Mouse (Mus musculus): ENCODE measurements around the gene Myoz2. TPM values are rescaled to one million over a fixed set of nuclear protein-coding genes. Genes with fewer than 3 reads are reported as not detected.

The Myoz2 gene
- 0.97 TPM in 1 of 2 replicates, not detected in the other for total RNA-seq (2014; rRNA removed)
- not detected in 2 replicates for polyA plus RNA-seq (2015; fragmentation: Nextera tagmentation; extraction: Ambion mirVana)

DNA sequence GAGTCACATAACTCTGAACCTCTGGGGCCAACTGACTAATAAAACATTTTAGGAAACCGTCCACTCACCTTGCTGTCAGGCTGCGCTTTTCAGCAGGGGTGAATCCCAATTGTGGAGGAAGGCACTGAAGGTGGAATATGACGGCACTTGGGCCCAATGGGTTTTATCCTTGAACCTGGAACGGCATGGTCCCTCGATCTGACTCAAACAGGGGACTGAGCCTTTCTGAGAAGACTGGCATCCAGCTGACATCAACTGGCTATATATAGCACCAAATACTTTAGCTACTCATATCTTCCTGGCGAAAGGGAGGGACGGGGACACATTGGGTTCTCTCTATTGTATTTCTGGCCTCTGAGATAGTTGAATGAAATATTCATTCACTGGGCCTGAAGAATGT is at the start of gene Myoz2:
Myoz2 (minus strand) TSS at position 264 of the 400 bp plus-strand sequence.
- Histone ChIP-seq H3K4me2 (ENCODE audit: low read depth, low read length) (no peak within 1 kb of the TSS), H3K9ac (replicated peaks; ENCODE audit: low read length) (no peak within 1 kb of the TSS), H3K4me1 (ENCODE audit: insufficient read depth, low read length) (no peaks in the 10 kb centered on the region), H3K36me3 (ENCODE audit: insufficient read depth, low read length) (no peaks in the 10 kb centered on the region), H3K9me3 (ENCODE audit: low read length) (no peaks in the 10 kb centered on the region), H3K27ac (no peak within 1 kb of the TSS), H3K4me3 (ENCODE audit: low read length) (no peak within 1 kb of the TSS), H3K27me3 (ENCODE audit: insufficient read depth, low read length) (no peaks in the 10 kb centered on the region)
- DNase-seq (ENCODE audit: low spot score) (no peak), ATAC-seq (no peak)
- no peak for TF ChIP-seq CTCF (IDR thresholded peaks at IDR 0.05; ENCODE audit: low read depth)
- WGBS, result 92% methylated on average over 7 of the region's 7 CpGs

DNA sequence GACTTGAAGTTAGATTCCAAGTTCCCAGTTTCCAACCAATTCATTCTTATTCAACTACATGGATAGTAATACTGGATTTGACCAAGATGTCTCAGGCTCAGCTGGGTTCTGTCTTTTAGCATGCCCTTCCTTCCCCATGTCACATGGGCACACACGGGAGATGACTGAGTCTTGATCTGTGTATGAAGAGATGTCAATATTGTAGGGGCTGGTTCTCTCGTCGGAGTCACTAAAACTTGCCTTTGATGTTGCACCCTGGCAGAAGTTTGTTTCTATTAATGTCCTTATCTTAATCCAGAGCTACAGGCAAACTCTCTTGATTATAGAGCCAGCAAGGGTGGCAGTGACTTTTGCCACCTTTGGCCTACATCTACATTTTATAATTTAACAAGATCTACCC is 46.9 kb upstream of the Myoz2 start:
- H3K27ac ChIP-seq, result no peak overlapping the region

DNA sequence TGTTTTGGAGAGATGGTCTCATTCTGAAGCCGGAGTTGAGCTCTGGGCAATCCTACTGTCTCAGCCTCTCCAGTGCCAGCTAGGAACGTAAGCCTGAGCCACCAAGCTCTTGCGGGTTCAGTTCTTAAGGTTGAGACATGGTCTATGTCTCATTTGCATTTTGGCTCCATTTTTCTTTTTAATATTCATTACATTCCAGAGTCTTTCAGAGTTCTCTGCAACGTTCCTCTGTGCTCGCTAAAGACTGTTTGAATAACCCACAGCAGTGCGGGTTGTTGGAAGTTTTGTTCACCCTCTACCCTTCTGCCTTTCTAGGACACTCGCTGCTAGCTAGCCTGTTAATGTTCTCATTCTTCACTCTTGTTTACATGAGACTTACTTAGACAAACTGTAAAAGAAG is 46.1 kb upstream of the Myoz2 start:
- WGBS, result 44% methylated on average over 7 of the region's 7 CpGs
- no peaks in the 10 kb centered on the region for H3K9me3 ChIP-seq (ENCODE audit: low read length)
- no peak for TF ChIP-seq CTCF (IDR thresholded peaks at IDR 0.05; ENCODE audit: low read depth)
- ATAC-seq, result no peak
- H3K9ac ChIP-seq (replicated peaks; ENCODE audit: low read length), result no peak overlapping the region
- no peaks in the 10 kb centered on the region for H3K27me3 ChIP-seq (ENCODE audit: insufficient read depth, low read length)
- no peak overlapping the region for H3K27ac ChIP-seq
- H3K4me2 ChIP-seq (ENCODE audit: low read depth, low read length), result no peak overlapping the region
- no peak overlapping the region for H3K4me3 ChIP-seq (ENCODE audit: low read length)
- H3K36me3 ChIP-seq (ENCODE audit: insufficient read depth, low read length), result no peaks in the 10 kb centered on the region
- DNase-seq (ENCODE audit: low spot score), result no peak
- no peaks in the 10 kb centered on the region; the same call in 1 of the 2 replicates for H3K4me1 ChIP-seq (ENCODE audit: insufficient read depth, low read length)

More for the DNA sequence above, 46.9 kb upstream of the Myoz2 start:
- Histone ChIP-seq H3K9ac (replicated peaks; ENCODE audit: low read length) (no peak overlapping the region), H3K4me1 (ENCODE audit: insufficient read depth, low read length) (no peaks in the 10 kb centered on the region; the same call in 1 of the 2 replicates), H3K36me3 (ENCODE audit: insufficient read depth, low read length) (no peaks in the 10 kb centered on the region), H3K27me3 (ENCODE audit: insufficient read depth, low read length) (no peaks in the 10 kb centered on the region), H3K9me3 (ENCODE audit: low read length) (no peaks in the 10 kb centered on the region), H3K4me3 (ENCODE audit: low read length) (no peak overlapping the region), H3K4me2 (ENCODE audit: low read depth, low read length) (no peak overlapping the region)
- no peak for DNase-seq (ENCODE audit: low spot score)
- 87% methylated on average over 3 of the region's 3 CpGs for WGBS
- ATAC-seq, result no peak
- TF ChIP-seq CTCF (IDR thresholded peaks at IDR 0.05; ENCODE audit: low read depth), result no peak

DNA sequence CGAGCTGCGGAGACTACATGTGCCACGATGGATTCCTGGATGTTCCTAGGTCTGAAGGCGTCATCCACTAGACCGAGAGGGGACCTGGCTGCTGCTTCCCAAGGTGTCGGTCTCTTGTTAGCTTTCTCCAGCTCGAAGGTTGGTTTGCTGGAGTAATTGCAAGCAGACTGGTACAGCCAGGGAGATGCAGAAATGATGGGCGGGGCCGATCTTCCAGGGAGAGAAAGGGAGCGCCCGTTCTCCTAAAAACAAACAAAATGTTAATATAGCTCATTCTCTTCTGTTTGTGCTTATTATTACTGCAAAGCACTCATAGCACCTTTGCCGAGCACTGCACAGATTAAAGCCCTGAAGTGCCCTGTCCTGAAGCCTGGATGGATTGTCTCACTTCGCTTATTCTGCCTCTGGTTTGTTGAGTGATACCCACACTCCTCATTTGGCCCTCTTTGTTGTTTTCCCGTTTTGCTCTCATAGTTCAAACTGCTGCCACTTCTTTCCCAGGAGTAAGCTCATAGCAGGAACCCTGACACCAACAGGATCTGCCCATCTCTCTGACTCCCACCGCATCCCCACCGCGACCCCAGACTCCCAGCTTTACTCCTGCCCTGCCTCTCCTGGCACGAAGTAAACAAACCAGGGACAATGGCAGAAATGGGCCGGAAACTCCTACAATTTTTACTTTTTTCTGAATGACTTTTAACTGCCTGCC is 45.4 kb upstream of the Myoz2 start:
- no peaks in the 10 kb centered on the region for H3K9me3 ChIP-seq (ENCODE audit: low read length)
- DNase-seq (ENCODE audit: low spot score) (no peak), ATAC-seq (no peak)
- TF ChIP-seq CTCF (IDR thresholded peaks at IDR 0.05; ENCODE audit: low read depth), result no peak
- no peak overlapping the region for H3K27ac ChIP-seq
- no peaks in the 10 kb centered on the region for H3K36me3 ChIP-seq (ENCODE audit: insufficient read depth, low read length)
- no peaks in the 10 kb centered on the region; the same call in 1 of the 2 replicates for H3K4me1 ChIP-seq (ENCODE audit: insufficient read depth, low read length)
- no peak overlapping the region for H3K9ac ChIP-seq (replicated peaks; ENCODE audit: low read length)
- H3K4me3 ChIP-seq (ENCODE audit: low read length), result no peak overlapping the region
- H3K27me3 ChIP-seq (ENCODE audit: insufficient read depth, low read length), result no peaks in the 10 kb centered on the region
- H3K4me2 ChIP-seq (ENCODE audit: low read depth, low read length), result no peak overlapping the region
- WGBS, result 73% methylated on average over 19 of the region's 19 CpGs

DNA sequence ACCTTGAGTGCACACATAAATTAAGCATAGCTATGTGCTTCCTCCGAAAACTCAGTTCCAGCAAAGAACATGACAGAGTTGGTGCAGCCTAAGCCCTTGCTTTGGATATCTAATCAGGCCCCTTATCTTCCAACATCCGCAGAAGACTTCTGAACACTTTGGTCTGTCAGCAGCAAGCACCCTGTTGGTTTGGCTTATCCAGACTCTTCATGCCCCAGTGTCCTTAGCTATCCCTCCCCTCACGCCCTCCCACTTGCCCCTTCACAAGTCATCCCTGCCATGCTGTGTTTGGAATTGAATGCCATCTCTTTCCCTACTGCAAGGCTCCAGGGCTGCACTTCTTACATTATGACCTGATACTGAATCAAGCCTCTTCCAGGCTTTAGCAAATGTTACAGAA is 40.9 kb upstream of the Myoz2 start:
- WGBS, result 84% methylated on average over 3 of the region's 3 CpGs
- Histone ChIP-seq H3K36me3 (ENCODE audit: insufficient read depth, low read length) (no peaks in the 10 kb centered on the region), H3K27me3 (ENCODE audit: insufficient read depth, low read length) (no peaks in the 10 kb centered on the region), H3K4me1 (ENCODE audit: insufficient read depth, low read length) (no peaks in the 10 kb centered on the region; the same call in 1 of the 2 replicates), H3K27ac (no peak overlapping the region), H3K9me3 (ENCODE audit: low read length) (no peaks in the 10 kb centered on the region), H3K4me2 (ENCODE audit: low read depth, low read length) (no peak overlapping the region), H3K4me3 (ENCODE audit: low read length) (no peak overlapping the region), H3K9ac (replicated peaks; ENCODE audit: low read length) (no peak overlapping the region)
- DNase-seq (ENCODE audit: low spot score) (no peak), ATAC-seq (no peak)
- TF ChIP-seq CTCF (IDR thresholded peaks at IDR 0.05; ENCODE audit: low read depth), result no peak

DNA sequence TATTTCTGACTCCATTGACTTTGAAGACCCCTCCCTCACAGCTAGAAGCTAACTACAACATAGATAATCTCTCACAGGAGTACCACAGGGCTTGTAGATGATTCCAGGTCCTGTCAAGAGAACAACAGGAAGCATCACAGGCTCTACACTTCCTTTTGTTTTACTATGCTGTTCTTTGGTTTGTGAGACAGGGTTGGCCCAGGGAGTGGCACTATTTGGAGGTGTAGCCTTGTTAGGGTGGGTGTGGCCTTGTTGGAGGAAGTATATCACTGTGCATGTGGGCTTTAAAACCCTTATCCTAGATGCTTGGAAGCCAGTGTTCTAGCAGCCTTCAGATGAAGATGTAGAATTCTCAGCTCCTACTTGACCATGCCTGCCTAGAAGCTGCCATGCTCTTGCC is 40.2 kb upstream of the Myoz2 start:
- Histone ChIP-seq H3K27me3 (ENCODE audit: insufficient read depth, low read length) (no peaks in the 10 kb centered on the region), H3K4me2 (ENCODE audit: low read depth, low read length) (no peak overlapping the region), H3K36me3 (ENCODE audit: insufficient read depth, low read length) (no peaks in the 10 kb centered on the region), H3K9ac (replicated peaks; ENCODE audit: low read length) (no peak overlapping the region), H3K4me1 (ENCODE audit: insufficient read depth, low read length) (no peaks in the 10 kb centered on the region), H3K9me3 (ENCODE audit: low read length) (no peaks in the 10 kb centered on the region), H3K27ac (no peak overlapping the region), H3K4me3 (ENCODE audit: low read length) (no peak overlapping the region)
- DNase-seq (ENCODE audit: low spot score) (no peak), ATAC-seq (no peak)
- no peak for TF ChIP-seq CTCF (IDR thresholded peaks at IDR 0.05; ENCODE audit: low read depth)

DNA sequence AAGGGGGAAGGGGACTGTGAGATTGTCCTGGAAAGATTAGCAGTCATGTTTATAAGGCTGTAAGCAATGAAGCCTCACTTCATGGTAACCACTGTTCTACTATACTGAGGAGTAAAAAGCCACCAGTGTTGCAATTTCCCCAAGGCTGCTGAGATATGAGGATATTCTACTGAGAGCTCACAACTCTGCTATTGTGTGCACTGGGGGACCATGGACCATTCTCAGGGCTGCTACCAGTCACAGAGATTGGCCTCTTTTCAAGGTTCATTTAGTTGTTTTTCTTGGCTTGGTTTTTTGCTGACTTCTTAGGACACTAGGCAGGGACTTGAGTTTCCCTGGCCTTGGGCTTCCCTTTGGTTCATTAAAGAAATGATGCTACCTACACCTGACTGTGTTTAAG is 38.5 kb upstream of the Myoz2 start:
- Histone ChIP-seq H3K9me3 (ENCODE audit: low read length) (no peaks in the 10 kb centered on the region), H3K4me1 (ENCODE audit: insufficient read depth, low read length) (no peaks in the 10 kb centered on the region), H3K4me2 (ENCODE audit: low read depth, low read length) (no peak overlapping the region), H3K36me3 (ENCODE audit: insufficient read depth, low read length) (no peaks in the 10 kb centered on the region), H3K4me3 (ENCODE audit: low read length) (no peak overlapping the region), H3K27me3 (ENCODE audit: insufficient read depth, low read length) (no peaks in the 10 kb centered on the region), H3K27ac (no peak overlapping the region; the same call in 1 of the 2 replicates), H3K9ac (replicated peaks; ENCODE audit: low read length) (no peak overlapping the region)
- DNase-seq (ENCODE audit: low spot score), result no peak
- ATAC-seq, result no peak
- no peak for TF ChIP-seq CTCF (IDR thresholded peaks at IDR 0.05; ENCODE audit: low read depth)

All from hindbrain, postnatal 0 days (tissue).